Mouse (Mus musculus) C2C12 (cell line): ENCODE data around the gene Tmprss7.

ENCODE experiments used
- CEBPB ChIP-seq: IDR thresholded peaks from one replicate; pipeline ENCODE4 v1.6.1; 2011; ENCODE audit warnings: low read depth, mild to moderate bottlenecking, control low read depth, moderate library complexity
- CTCF ChIP-seq: IDR thresholded peaks from one replicate; pipeline ENCODE4 v1.5.1; 2011; ENCODE audit not compliant: control insufficient read depth, insufficient read depth, insufficient read length
- FOSL1 ChIP-seq: IDR thresholded peaks from one replicate; pipeline ENCODE4 v1.8.0; 2011; ENCODE audit warnings: mild to moderate bottlenecking, low read length; ENCODE audit not compliant: poor library complexity, insufficient read depth, severe bottlenecking
- MAX ChIP-seq: IDR thresholded peaks from one replicate; pipeline ENCODE4 v1.6.1; 2011; ENCODE audit warnings: mild to moderate bottlenecking, control low read depth
- MYOD1 ChIP-seq: IDR thresholded peaks from one replicate; pipeline ENCODE4 v1.6.1; 2011; ENCODE audit warnings: low read depth; ENCODE audit not compliant: control insufficient read depth, insufficient read length
- MYOG ChIP-seq: IDR thresholded peaks from one replicate; pipeline ENCODE4 v1.6.1; 2011; ENCODE audit not compliant: control insufficient read depth, insufficient read length; ENCODE audit errors: extremely low read depth
- USF1 ChIP-seq: IDR thresholded peaks from one replicate; pipeline ENCODE4 v1.6.1; 2011; ENCODE audit warnings: low read depth, mild to moderate bottlenecking, control low read depth, moderate library complexity

GRCm38 (mm10) chr16:45630347-45630960, 63.0 kb downstream of the Tmprss7 start:
- TF ChIP-seq CTCF (peak; percentile 20), MYOD1 (no peak), USF1 (no peak), CEBPB (no peak), MYOG (no peak), MAX (no peak), FOSL1 (no peak)
